12 mouse cellular contexts compared by ENCODE assay signal in genomic region chr5:84934369-84934768, GRCm38 (mm10).
"Had no signal": no experiment of that assay in that cellular context is flagged by ENCODE, and none has a peak within 500 bp of the region (broad histone marks: within the 10 kb centered on the region; RNA-seq: fewer than 3 reads in every experiment).

No protein-coding gene starts in this region.

- DNase-seq: gastrocnemius, postnatal 14 days; gastrocnemius, postnatal 36 days; heart, adult 11 months; heart, adult 2 months; heart, postnatal 14 days; heart, postnatal 36 days; kidney, adult 11 months; kidney, adult 2 months; kidney, adult 9 months; kidney, postnatal 14 days; kidney, postnatal 36 days; layer of hippocampus, postnatal 36 days had no signal
